Mouse (Mus musculus) kidney, embryonic 15.5 days (tissue): Measurements from ENCODE around the gene Rbm47. TPM values are rescaled to one million over a fixed set of nuclear protein-coding genes. Genes with fewer than 3 reads are reported as not detected.

Experiments used
- ATAC-seq: fragments of 200-750 bp; cut with Nextera tagmentation; replicated peaks from 2 replicates; pipeline ENCODE4 v1.8.0; 2017; ENCODE audit warnings: moderate TSS enrichment; ENCODE audit not compliant: low FRiP score
- H3K27ac ChIP-seq: fragments of 300-500 bp; sonication (generic); 2 replicates; pipeline ENCODE4 v1.5.1; 2015; ENCODE audit warnings: mild to moderate bottlenecking, inconsistent platforms
- H3K27me3 ChIP-seq: fragments of 300-500 bp; sonication (generic); 2 replicates; pipeline ENCODE4 v1.6.1; 2015; ENCODE audit warnings: inconsistent platforms
- H3K36me3 ChIP-seq: fragments of 300-500 bp; sonication (generic); 2 replicates; pipeline ENCODE4 v1.6.1; 2015; ENCODE audit warnings: inconsistent platforms
- H3K4me1 ChIP-seq: fragments of 300-500 bp; sonication (generic); 2 replicates; pipeline ENCODE4 v1.6.1; 2015; ENCODE audit warnings: inconsistent platforms
- H3K4me2 ChIP-seq: fragments of 300-500 bp; sonication (generic); 2 replicates; pipeline ENCODE4 v1.6.1; 2015; ENCODE audit warnings: moderate library complexity, mild to moderate bottlenecking, inconsistent platforms
- H3K4me3 ChIP-seq: fragments of 300-500 bp; sonication (generic); replicated peaks from 2 replicates; pipeline ENCODE4 v1.5.1; 2015; ENCODE audit warnings: mild to moderate bottlenecking, inconsistent platforms
- H3K9ac ChIP-seq: fragments of 300-500 bp; sonication (generic); 2 replicates; pipeline ENCODE4 v1.6.1; 2015; ENCODE audit warnings: mild to moderate bottlenecking, inconsistent platforms
- H3K9me3 ChIP-seq: fragments of 300-500 bp; sonication (generic); replicated peaks from 2 replicates; pipeline ENCODE4 v1.6.1; 2016; ENCODE audit warnings: inconsistent platforms
- WGBS: fragments of 180-500 bp; shearing (Covaris S2); methylation state at CpG from one replicate; pipeline ENCODE4 v1.1.7; 2015; ENCODE audit warnings: mixed read lengths; 5-methylcytosine and 5-hydroxymethylcytosine counted together
- polyA plus RNA-seq: library from polyadenylated mRNA; unstranded; fragments of >200 nt; fragmentation: Nextera tagmentation; extraction: Ambion mirVana; gene quantifications from 2 replicates; pipeline ENCODE4 v1.2.1, GENCODE M21; 2015

The Rbm47 gene
- polyA plus RNA-seq, 1 experiment from 2014 or later = 60.6 TPM

DNA sequence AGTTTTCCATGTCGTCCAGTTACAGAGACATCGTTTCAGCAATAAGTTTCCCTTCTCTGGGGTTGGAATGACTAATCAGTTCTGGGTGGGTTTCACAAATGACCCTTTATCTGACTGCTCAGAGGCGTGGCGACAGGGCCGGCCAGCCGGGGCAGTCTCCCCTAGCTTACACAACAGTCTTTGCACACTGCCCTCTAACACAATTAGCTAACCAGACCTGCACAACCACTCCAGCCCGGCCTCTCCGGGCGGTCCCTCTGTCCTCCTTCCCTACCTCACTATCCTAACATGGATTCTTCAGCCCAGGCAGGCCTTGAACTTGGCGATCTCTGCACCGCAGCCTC, 90.7 kb downstream of the Rbm47 start:
- Histone ChIP-seq H3K27me3 (no peaks in the 10 kb centered on the region), H3K4me3 (no peak overlapping the region), H3K9ac (no peak overlapping the region), H3K4me1 (peaks cover 33% of the 10 kb centered on the region), H3K9me3 (no peaks in the 10 kb centered on the region), H3K27ac (peak overlapping the region; percentile 92), H3K4me2 (peak overlapping the region; percentile 43), H3K36me3 (no peaks in the 10 kb centered on the region)
- ATAC-seq = 0 out of 2 replicates have a peak, but pooled peaks have one; percentile 26
- 61% methylated on average over 11 of the region's 11 CpGs for WGBS

DNA sequence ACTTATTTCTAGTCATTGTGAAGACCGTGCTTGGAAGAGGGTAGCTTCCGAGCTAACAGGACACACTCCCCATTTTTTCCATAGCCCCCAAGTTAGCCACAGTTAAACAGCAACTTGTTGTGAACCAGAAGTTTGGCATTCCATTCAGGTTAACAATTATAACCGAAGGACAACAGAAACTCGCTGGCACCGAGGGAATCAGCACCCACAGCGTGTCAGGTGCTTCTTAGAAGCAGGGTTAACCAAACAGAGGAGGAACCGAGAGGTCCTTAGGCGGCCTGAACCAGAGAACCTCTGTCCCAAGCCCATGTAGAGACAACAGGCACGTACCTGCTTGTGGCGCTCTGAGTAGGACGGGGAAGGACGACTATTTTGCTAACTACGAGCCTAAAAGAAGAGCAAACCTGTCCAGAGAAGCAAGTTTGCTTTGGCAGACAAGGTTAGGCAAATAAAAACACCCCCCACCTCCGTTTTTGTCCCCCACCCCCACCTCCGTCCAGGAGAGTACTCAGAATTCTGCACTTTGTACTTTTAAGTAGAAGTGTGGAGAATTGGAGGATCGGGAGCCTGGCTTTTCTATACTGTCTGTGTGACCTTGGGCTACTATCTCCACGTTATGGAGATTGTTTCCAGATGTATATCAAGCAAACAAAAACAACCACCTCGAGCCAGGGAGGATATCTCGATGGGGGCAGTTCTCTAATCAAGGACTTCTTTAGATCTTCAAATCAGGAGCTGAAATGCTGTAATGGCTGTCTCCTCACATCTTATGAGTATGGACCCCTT, 91.3 kb downstream of the Rbm47 start:
- peak overlapping the region; percentile 92 for H3K27ac ChIP-seq
- ATAC-seq = peak; percentile 47
- H3K4me1 ChIP-seq = peaks cover 39% of the 10 kb centered on the region
- WGBS = 57% methylated on average over 19 of the region's 19 CpGs
- peak overlapping the region; percentile 43 for H3K4me2 ChIP-seq
- no peak overlapping the region; the same call in 1 of the 2 replicates for H3K4me3 ChIP-seq
- H3K27me3 ChIP-seq = no peaks in the 10 kb centered on the region
- no peak overlapping the region for H3K9ac ChIP-seq
- no peaks in the 10 kb centered on the region for H3K36me3 ChIP-seq
- H3K9me3 ChIP-seq = no peaks in the 10 kb centered on the region

DNA sequence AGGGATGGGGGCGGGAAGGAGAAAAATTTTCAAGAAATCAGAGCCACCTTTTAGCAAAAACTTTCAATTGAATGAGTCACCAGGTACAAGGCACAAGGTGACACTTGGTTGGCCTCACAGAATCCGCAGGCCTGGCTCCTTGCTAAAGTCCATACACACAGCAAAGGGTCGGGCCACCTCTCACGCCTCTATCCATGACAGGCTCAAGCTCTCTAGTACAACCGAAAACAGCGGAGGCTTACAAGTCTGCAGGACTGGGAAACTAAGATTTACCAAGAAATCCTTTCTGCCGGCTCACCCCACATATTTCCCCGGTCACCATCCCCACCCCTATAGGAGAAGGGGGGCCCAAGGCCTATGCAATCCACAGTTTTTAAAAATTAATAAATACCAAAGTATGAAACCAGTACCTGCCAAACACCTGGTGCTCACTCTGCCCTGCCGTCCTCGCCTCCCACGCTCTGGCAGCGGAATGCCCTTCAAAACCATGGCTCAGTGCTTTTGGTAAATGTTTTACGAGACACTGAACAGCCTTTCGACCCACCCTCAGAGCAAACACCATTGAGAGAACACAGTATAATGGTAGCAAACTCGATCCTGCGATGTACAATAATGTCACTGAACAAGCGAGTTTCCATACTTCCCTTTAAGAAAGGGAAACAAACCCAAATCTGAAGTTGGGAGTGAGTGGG, 92.2 kb downstream of the Rbm47 start:
- peak overlapping the region; percentile 46 for H3K4me2 ChIP-seq
- peak overlapping the region; percentile 92 for H3K27ac ChIP-seq
- no peak overlapping the region for H3K9ac ChIP-seq
- no peaks in the 10 kb centered on the region for H3K9me3 ChIP-seq
- WGBS = 47% methylated on average over 17 of the region's 17 CpGs
- peak; percentile 81 for ATAC-seq
- H3K4me3 ChIP-seq = peak overlapping the region; percentile 31
- no peaks in the 10 kb centered on the region for H3K36me3 ChIP-seq
- no peaks in the 10 kb centered on the region for H3K27me3 ChIP-seq
- peaks cover 46% of the 10 kb centered on the region for H3K4me1 ChIP-seq

DNA sequence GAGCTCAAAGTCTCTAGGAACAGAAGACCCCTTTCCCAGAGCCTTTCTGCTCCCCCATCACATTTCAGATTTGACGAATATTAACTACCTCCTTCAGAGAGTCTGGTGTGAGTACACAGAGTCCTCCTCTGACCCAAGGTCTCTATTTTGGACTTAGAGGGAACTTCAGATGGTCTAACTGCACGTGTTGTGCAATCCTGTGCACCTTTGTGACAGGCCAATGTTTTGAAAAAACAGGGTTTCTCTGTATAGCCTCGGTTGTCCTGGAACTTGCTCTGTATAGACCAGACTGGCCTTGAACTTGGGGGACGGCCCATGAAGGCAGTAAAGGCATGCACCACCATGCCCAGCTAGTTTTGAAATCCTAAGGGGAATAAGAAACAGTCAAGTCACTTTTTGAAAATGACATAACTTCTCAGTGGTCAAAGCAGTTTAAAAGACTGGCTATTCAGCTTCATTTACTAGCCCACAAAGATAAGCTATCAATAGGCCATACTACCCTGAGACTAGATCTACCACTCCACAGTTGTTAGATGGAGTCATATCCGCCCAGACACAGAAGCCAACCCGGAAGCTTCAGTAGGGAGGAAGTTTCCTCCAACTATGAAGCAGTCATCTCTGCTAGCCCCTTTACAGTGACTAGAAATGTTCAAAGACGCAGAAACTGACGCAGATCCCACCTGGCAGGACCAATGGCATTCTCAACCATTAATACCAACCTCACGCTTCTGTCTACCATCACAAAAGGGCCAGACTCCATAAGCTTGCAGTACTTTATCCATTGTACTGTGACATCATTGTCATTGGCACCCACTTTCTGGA, 93.3 kb downstream of the Rbm47 start:
- H3K4me3 ChIP-seq = peak overlapping the region; percentile 31
- WGBS = 78% methylated on average over 9 of the region's 9 CpGs

DNA sequence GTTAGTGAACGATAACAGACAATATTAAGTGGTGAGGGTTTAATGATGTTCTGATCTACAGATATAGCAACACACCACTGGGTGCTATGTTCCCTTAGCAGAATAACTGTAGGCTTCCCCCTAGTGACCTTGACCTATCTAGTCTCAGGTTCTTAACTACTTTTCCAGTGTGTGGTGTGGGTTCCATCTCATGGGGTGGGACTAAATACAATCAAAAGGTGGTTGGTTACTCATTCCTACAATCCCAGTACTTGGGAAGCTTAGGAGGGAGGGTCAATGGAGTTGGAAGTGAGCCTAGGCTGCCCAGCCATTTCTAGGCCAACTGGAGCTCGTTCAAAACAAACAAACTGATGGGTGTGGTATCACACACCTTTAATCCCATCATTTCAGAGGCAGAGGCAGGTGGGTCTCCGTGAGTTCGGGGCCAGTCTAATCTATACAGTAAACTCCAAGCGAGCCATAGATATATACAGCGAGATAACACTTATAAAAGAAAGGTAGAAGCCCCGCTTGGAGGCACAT, 94.4 kb downstream of the Rbm47 start:
- H3K4me2 ChIP-seq = peak overlapping the region; percentile 46

More for the DNA sequence above, 93.3 kb downstream of the Rbm47 start:
- Histone ChIP-seq H3K4me2 (peak overlapping the region; percentile 46), H3K27ac (peak overlapping the region; percentile 92), H3K27me3 (no peaks in the 10 kb centered on the region), H3K36me3 (no peaks in the 10 kb centered on the region), H3K9me3 (no peaks in the 10 kb centered on the region), H3K9ac (no peak overlapping the region), H3K4me1 (peaks cover 57% of the 10 kb centered on the region)
- no peak for ATAC-seq

DNA sequence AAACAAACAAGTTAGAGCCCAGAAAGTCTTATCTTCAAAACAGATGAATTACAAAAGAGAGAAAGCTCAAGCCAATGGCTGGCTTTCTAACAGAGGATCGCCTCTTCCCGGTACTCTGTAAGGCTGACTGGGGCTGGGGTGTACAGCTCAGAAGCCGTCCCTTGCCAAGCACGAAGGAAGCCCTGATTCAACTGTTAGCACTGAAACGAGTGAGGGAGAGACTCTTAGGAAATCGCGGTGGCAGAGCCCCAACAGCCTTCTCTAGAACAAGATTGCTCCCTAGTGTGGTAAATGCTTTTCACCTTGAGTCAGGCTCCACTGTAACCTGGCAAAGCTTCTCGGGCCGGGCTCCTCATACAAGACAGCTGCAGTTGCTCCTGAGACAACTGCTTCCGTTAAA, 95.5 kb downstream of the Rbm47 start:
- peak overlapping the region; percentile 23 for H3K4me3 ChIP-seq
- no peaks in the 10 kb centered on the region for H3K9me3 ChIP-seq
- H3K4me1 ChIP-seq = peaks cover 52% of the 10 kb centered on the region
- no peak for ATAC-seq
- H3K36me3 ChIP-seq = no peaks in the 10 kb centered on the region
- H3K4me2 ChIP-seq = peak overlapping the region; percentile 46
- 20% methylated on average over 10 of the region's 10 CpGs for WGBS
- no peaks in the 10 kb centered on the region for H3K27me3 ChIP-seq
- no peak overlapping the region for H3K9ac ChIP-seq
- H3K27ac ChIP-seq = peak overlapping the region; percentile 84

More for the DNA sequence above, 94.4 kb downstream of the Rbm47 start:
- Histone ChIP-seq H3K27me3 (no peaks in the 10 kb centered on the region), H3K27ac (0 out of 2 replicates have a peak overlapping the region, but pooled peaks have one; percentile 92), H3K4me1 (peaks cover 57% of the 10 kb centered on the region), H3K36me3 (no peaks in the 10 kb centered on the region), H3K9ac (no peak overlapping the region), H3K9me3 (no peaks in the 10 kb centered on the region), H3K4me3 (no peak overlapping the region)
- 88% methylated on average over 7 of the region's 7 CpGs for WGBS
- ATAC-seq = no peak

DNA sequence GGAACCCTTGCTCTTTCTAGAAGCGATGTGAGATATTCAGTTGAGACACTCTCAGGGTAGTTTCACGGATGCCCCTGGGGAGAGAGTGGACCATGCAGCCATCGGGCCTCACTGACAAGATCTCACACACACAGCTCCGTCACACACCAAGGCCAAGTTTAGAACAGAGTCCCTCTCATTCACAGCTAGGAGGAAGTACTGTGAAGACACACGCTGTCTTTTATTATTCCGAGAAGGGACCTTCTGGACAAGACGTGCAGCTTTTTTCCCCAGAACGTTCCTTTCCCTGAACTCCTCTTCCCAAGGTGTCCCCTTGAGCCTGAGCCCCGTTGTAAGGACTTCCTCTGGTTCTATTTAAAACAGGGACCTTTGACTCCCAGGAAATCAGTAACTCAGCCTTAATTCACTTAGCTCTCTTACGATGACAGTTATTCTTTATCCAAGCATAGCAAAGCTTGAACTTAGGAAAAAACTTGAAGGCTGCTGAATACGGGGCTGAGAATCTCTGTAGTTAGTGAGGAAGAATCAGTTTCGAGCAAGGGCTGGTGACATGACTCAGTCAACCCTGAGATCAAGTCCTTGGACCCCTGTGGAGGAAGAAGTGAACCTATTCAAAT, 96.1 kb downstream of the Rbm47 start:
- 43% methylated on average over 12 of the region's 12 CpGs for WGBS
- Histone ChIP-seq H3K9me3 (no peaks in the 10 kb centered on the region), H3K27me3 (no peaks in the 10 kb centered on the region), H3K4me3 (no peak overlapping the region), H3K4me2 (peak overlapping the region; percentile 46; the same call in 1 of the 2 replicates), H3K4me1 (peaks cover 46% of the 10 kb centered on the region), H3K27ac (peak overlapping the region; percentile 84), H3K36me3 (no peaks in the 10 kb centered on the region), H3K9ac (no peak overlapping the region)
- ATAC-seq = no peak

DNA sequence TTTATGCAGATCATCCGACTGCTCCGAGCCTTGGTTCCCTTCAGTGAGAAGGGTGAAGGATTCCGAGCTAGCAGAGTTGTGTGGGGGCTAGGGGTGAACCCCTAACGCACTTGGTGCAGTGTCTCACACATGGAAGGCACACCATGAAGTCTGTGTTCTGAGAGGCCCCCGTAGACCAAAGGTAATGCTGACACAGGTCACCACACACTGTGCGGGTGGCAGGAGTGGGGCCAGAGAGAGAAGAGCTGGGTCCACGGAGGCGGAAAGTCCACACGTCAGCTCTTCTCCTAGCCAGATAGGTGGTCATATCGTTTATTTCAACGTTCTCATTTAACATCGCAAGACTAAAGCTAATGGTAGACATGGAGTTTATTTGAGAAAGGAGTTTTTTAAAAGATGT, 97.0 kb downstream of the Rbm47 start:
- Histone ChIP-seq H3K4me1 (peaks cover 42% of the 10 kb centered on the region), H3K4me3 (no peak overlapping the region), H3K9ac (no peak overlapping the region), H3K9me3 (no peaks in the 10 kb centered on the region), H3K27ac (peak overlapping the region; percentile 84; the same call in 1 of the 2 replicates), H3K27me3 (no peaks in the 10 kb centered on the region), H3K4me2 (0 out of 2 replicates have a peak overlapping the region, but pooled peaks have one; percentile 46), H3K36me3 (no peaks in the 10 kb centered on the region)
- no peak for ATAC-seq
- 77% methylated on average over 12 of the region's 12 CpGs for WGBS

DNA sequence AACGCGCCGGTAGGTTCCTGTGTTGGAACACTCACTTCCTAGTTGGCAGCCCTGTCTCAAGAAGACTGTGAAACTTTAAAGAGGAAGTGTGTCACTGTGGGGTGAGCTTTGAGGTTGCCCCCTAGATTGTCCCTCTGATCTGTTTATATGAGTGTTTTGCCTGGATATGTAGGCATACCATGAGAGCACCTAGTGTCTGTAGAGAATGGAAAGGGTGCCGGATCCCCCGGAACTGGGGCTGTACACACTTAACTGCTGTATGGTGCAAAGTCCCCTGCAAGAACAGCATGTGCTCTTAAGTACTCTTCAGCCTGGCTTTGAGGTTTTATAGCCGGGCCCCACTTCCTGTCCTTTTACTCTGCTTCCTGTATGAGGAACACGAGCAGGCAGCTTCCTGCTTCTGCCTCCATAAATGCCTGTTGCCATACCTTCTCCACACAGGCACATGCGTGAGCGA, 97.9 kb downstream of the Rbm47 start:
- peaks cover 46% of the 10 kb centered on the region for H3K4me1 ChIP-seq
- no peak overlapping the region for H3K4me2 ChIP-seq
- no peak overlapping the region for H3K4me3 ChIP-seq
- H3K9ac ChIP-seq = no peak overlapping the region
- no peaks in the 10 kb centered on the region for H3K9me3 ChIP-seq
- no peaks in the 10 kb centered on the region for H3K36me3 ChIP-seq
- no peaks in the 10 kb centered on the region for H3K27me3 ChIP-seq
- 64% methylated on average over 9 of the region's 9 CpGs for WGBS
- H3K27ac ChIP-seq = peak overlapping the region; percentile 52
- ATAC-seq = no peak

DNA sequence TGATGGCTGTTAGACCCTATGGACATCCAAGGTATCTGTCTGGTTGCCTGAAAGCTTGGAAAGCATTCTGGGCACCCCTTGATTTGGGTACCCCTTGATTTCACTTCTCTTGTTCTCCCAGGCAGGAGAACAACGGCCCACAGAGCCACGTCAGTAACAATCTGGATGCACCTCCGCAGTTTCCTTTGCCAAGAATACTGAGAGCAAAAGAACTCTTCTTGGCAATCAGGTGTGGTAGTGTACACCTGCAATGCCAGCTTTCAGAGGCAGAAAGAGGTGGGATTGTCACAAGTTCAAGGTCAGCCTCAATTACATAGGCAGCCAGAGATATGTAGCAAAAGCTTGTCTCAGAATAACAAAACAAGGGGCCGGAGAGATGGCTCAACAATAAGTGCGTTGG, 98.7 kb downstream of the Rbm47 start:
- H3K9me3 ChIP-seq = no peaks in the 10 kb centered on the region
- H3K27me3 ChIP-seq = no peaks in the 10 kb centered on the region
- H3K27ac ChIP-seq = no peak overlapping the region
- H3K4me2 ChIP-seq = no peak overlapping the region
- H3K4me1 ChIP-seq = peaks cover 54% of the 10 kb centered on the region
- no peak overlapping the region for H3K9ac ChIP-seq
- WGBS = 93% methylated on average over 5 of the region's 5 CpGs
- H3K36me3 ChIP-seq = no peaks in the 10 kb centered on the region
- no peak overlapping the region for H3K4me3 ChIP-seq
- ATAC-seq = no peak

DNA sequence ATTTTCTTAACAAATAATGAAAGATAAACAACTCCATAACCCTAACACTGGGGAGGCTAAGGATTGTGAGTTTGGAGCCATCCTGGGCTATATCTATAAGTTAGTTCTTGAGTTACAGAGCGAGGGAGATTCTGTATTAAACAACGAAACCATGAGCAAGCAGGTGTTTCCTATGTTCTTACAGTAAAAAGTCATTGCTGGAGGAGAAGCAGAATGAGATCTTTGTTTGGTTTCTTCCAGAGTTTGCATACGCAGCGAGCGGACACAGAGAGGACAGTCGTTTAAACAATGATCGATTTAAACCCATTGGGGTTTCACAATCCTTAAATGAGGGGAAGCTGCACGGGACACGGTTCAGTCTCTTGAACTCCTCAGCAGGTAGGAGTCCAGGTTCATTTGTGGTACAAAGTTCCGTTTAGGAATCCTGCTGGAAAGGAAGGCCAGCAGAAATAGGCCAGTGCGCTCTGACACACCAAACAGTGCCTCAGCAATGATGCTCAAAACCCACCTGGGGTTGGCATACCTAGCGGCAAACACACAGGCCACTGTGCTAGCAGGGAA, 99.2 kb downstream of the Rbm47 start:
- H3K4me3 ChIP-seq = no peak overlapping the region
- H3K9ac ChIP-seq = no peak overlapping the region
- no peaks in the 10 kb centered on the region for H3K27me3 ChIP-seq
- H3K9me3 ChIP-seq = no peaks in the 10 kb centered on the region
- peaks cover 56% of the 10 kb centered on the region for H3K4me1 ChIP-seq
- no peak for ATAC-seq
- H3K4me2 ChIP-seq = no peak overlapping the region
- H3K36me3 ChIP-seq = no peaks in the 10 kb centered on the region
- WGBS = 89% methylated on average over 12 of the region's 12 CpGs
- no peak overlapping the region for H3K27ac ChIP-seq
